Mouse (Mus musculus): Measurements from ENCODE around the gene Il11.

GRCm38 (mm10) chr7:4782130-4782529, 529 bp downstream of the Il11 start:
- TF ChIP-seq CTCF (IDR thresholded peaks at IDR 0.05; ENCODE audit: low read depth) (no peak), EP300 (IDR thresholded peaks at IDR 0.05; ENCODE audit: low read depth) (no peak)
